Mouse (Mus musculus) ES-E14 (cell line): Measurements from ENCODE around the gene Col4a1. TPM values are rescaled to one million over a fixed set of nuclear protein-coding genes. Genes with fewer than 3 reads are reported as not detected.

ENCODE experiments used
- DNase-seq: peaks from one replicate; pipeline ENCODE4 v3.0.0-alpha.2; 2013; ENCODE audit warnings: low read depth, low spot score
- H3K27ac ChIP-seq: 2 replicates; pipeline ENCODE4 v1.5.1; 2012; ENCODE audit warnings: low read depth, mild to moderate bottlenecking, low read length, moderate library complexity, mixed read lengths; ENCODE audit not compliant: poor library complexity, insufficient read depth, severe bottlenecking
- H3K36me3 ChIP-seq: 2 replicates; pipeline ENCODE4 v1.6.1; 2012; ENCODE audit warnings: mild to moderate bottlenecking, low read length, moderate library complexity, mixed read lengths; ENCODE audit not compliant: control insufficient read depth, poor library complexity, insufficient read depth, severe bottlenecking
- H3K4me1 ChIP-seq, 2 experiments: fragments of 150-350 bp in 1 of 2; sonication (generic) in 1 of 2; 2 replicates each; pipeline ENCODE4 v1.6.1; 2012; ENCODE audit warnings: low read length in 2 of 2, mild to moderate bottlenecking in 1 of 2, mixed read lengths in 1 of 2; ENCODE audit not compliant: control insufficient read depth in 2 of 2, insufficient read depth in 2 of 2, poor library complexity in 1 of 2
- H3K4me3 ChIP-seq, 2 experiments: fragments of 150-350 bp in 1 of 2; sonication (generic) in 1 of 2; 2 replicates each; pipeline ENCODE4 v1.5.1; 2012; ENCODE audit warnings: low read length in 2 of 2, low read depth in 1 of 2, mild to moderate bottlenecking in 1 of 2, mixed read lengths in 1 of 2; ENCODE audit not compliant: insufficient read depth in 1 of 2, poor library complexity in 1 of 2, severe bottlenecking in 1 of 2
- H3K9ac ChIP-seq: 2 replicates; pipeline ENCODE4 v1.6.1; 2012; ENCODE audit warnings: low read depth, mild to moderate bottlenecking, low read length, mixed read lengths; ENCODE audit not compliant: poor library complexity, insufficient read depth, severe bottlenecking
- H3K9me3 ChIP-seq: fragments of 150-350 bp; sonication (generic); 2 replicates; pipeline ENCODE4 v1.6.1; 2012; ENCODE audit warnings: low read depth, mild to moderate bottlenecking, low read length; ENCODE audit not compliant: control insufficient read depth, insufficient read depth
- CHD2 ChIP-seq: IDR thresholded peaks from 2 replicates; pipeline ENCODE4 v1.6.1; 2014; ENCODE audit warnings: mild to moderate bottlenecking, low read depth, low read length, inconsistent platforms
- HCFC1 ChIP-seq: IDR thresholded peaks from 2 replicates; pipeline ENCODE4 v1.6.1; 2012; ENCODE audit warnings: low read length, inconsistent platforms, borderline replicate concordance; ENCODE audit not compliant: insufficient read depth
- MAFK ChIP-seq: IDR thresholded peaks from 2 replicates; pipeline ENCODE4 v1.6.1; 2014; ENCODE audit warnings: mild to moderate bottlenecking, low read depth, low read length, inconsistent platforms; ENCODE audit not compliant: insufficient read depth
- ZC3H11A ChIP-seq: IDR thresholded peaks from 2 replicates; pipeline ENCODE4 v1.6.1; 2012; ENCODE audit warnings: low read depth, mild to moderate bottlenecking, inconsistent platforms, low read length, borderline replicate concordance
- ZNF384 ChIP-seq: IDR thresholded peaks from 2 replicates; pipeline ENCODE4 v1.6.1; 2012; ENCODE audit warnings: low read depth, low read length, inconsistent platforms
- in situ Hi-C, 2 experiments: fragments of 600-800 bp; cut with MboI; formaldehyde crosslinking; loops; one replicate each; pipeline ENCODE4 v1.15.1; 2025; ENCODE audit warnings: low sequenced_read_pairs in 2 of 2, inconsistent platforms in 1 of 2; ENCODE audit not compliant: unreplicated experiment in 2 of 2
- total RNA-seq: library from RNA; depleted of rRNA; stranded (reverse); fragments of 300-350 nt; gene quantifications from 2 replicates; pipeline ENCODE4 v1.2.3, GENCODE M21; 2012

Col4a1 gene
- total RNA-seq, 1 experiment: 198 TPM

DNA sequence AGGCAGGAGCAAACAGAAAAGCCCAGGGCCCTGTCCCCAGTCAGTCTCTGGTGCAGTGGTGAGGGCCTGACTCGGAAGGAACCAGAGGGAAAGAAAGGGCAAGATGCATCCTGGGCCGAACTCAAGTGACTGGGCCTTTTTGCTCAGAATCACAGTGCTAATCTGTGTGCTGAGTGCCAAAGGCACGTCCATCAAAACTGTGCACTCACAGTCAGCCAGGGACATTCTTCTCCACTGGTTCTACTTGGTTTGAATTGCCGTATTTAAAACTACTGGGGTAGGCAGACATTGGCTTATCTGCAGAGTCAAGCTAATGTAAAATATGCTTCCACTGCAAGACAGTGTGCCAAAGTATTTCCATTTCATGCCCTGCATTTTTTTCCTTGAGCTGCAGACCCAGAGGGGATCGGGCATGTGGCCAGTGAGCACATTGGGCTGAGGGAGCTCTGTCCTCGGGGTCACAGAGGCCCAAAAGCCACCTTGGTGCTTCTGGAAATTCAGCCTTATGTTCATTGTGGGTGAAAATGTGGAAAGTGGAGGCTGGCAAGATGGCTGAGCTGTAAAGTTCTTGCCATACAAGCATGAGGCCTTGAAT lies 12.3 kb upstream of the Col4a1 start:
- no peak overlapping the region for H3K27ac ChIP-seq
- in situ Hi-C loops: loop anchor here (25.0 kb wide), 1 partner anchor 1062 kb away; the partner anchor contains the start of gene Sox1 (in 2 of the 2)

DNA sequence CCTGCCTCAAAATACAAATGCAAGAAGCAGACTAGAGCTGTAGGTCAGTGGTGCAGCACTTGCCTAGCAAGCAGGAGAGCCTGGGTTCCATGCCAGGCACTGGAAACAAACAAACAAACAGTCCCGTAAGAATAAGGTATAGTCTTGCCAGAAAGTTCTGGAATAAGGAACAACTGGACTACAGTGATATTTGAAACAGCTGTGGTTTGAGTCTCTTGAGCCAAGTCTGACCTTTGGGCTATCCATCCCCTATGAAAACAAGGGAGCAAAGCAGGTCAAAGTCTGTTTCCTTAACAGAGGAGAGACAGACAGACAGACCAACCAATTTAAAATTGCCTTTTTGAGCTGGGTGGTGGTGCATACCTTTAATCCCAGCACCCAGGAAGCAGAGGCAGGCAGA lies 11.1 kb upstream of the Col4a1 start:
- in situ Hi-C loops: loop anchor here (25.0 kb wide), 1 partner anchor 1064 kb away; the partner anchor contains the start of gene Sox1 (in 2 of the 2)
- Histone ChIP-seq H3K27ac (no peak overlapping the region), H3K36me3 (no peaks in the 10 kb centered on the region), H3K4me1 (no peaks in the 10 kb centered on the region), H3K9ac (no peak overlapping the region), H3K4me3 (no peak overlapping the region), H3K9me3 (no peaks in the 10 kb centered on the region)
- DNase-seq: no peak
- TF ChIP-seq CHD2 (no peak), HCFC1 (no peak), ZNF384 (no peak), MAFK (no peak), ZC3H11A (no peak)

More for the DNA sequence above, 12.3 kb upstream of the Col4a1 start:
- H3K9ac ChIP-seq: no peak overlapping the region
- DNase-seq: no peak
- H3K36me3 ChIP-seq: no peaks in the 10 kb centered on the region
- no peak overlapping the region for H3K4me3 ChIP-seq
- no peaks in the 10 kb centered on the region for H3K4me1 ChIP-seq
- TF ChIP-seq CHD2: no peak
- no peak for TF ChIP-seq MAFK
- TF ChIP-seq ZNF384: no peak
- TF ChIP-seq HCFC1: no peak
- TF ChIP-seq ZC3H11A: no peak
- no peaks in the 10 kb centered on the region for H3K9me3 ChIP-seq

DNA sequence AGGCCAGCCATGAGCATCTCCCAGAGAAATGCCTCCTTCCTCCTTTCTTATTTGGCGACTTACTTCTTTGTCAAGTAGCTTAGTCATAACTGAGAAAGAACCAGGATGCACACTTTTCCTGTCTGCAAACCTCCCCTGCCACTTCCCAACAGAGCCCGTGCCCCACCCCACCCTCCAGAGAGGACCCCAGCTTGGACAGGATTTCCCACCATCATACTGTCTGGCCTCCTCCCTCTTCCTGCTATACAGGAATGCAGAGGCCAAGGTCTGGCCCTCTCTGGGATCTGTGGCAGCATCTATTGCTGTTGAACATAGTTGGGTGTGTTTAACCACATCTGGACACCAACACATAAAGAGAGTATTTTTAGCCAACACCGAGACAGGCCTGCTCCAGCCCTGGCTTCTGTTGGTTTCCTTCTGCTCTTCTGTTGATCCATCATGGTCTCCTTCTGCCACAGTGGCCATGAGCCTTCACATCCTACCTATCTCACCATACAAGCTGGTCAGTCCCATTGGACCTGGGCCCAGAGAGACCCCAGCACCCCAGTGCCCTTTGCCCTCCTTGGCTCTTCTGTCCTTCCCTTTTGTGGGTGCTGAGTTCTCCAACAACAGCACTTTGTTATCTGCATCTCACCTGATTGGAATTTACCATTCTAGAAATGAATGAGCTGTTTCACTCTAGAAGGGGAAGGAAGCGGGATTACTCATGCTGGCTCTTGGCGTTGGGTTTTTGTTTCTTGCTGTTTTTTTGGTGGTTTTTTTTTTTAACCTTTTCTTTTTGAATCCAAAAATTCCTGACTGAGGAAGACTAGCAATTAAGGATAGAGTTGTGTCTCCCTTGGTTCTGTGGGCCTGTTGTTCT lies 10.3 kb upstream of the Col4a1 start:
- Histone ChIP-seq H3K9me3 (no peaks in the 10 kb centered on the region), H3K27ac (no peak overlapping the region), H3K9ac (no peak overlapping the region), H3K36me3 (no peaks in the 10 kb centered on the region), H3K4me3 (no peak overlapping the region), H3K4me1 (no peaks in the 10 kb centered on the region)
- in situ Hi-C loops: loop anchor here (25.0 kb wide), 1 partner anchor 1064 kb away; the partner anchor contains the start of gene Sox1 (in 2 of the 2)
- no peak for DNase-seq
- TF ChIP-seq ZNF384 (no peak), ZC3H11A (no peak), MAFK (no peak)

DNA sequence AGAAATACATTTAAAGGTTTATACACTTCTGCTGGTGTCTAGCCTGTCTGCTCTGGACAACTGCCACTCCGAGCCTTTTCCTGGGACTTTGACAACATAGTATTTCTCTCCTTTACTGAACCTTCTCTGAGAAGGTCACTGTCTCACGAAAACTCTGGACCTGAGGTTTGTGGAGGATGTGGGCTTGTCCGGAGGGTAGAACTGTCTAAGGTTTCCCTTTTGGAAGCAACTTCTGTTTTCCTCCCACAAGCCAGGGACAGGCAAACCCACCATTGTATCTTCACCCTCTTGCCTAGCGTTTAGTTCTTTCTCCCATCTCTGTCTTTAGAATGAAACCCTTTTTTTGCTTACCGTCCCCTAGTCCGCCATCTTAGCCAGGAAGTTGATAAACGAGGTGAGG lies 9.2 kb upstream of the Col4a1 start:
- H3K4me1 ChIP-seq: no peaks in the 10 kb centered on the region
- no peak overlapping the region for H3K27ac ChIP-seq
- DNase-seq: no peak
- in situ Hi-C loops: loop anchor here (25.0 kb wide), 1 partner anchor 1065 kb away; the partner anchor contains the start of gene Sox1 (in 2 of the 2)
- no peak overlapping the region for H3K4me3 ChIP-seq
- TF ChIP-seq CHD2: no peak
- TF ChIP-seq MAFK: no peak
- no peak for TF ChIP-seq ZC3H11A
- TF ChIP-seq ZNF384: no peak
- TF ChIP-seq HCFC1: no peak
- no peak overlapping the region for H3K9ac ChIP-seq
- H3K36me3 ChIP-seq: no peaks in the 10 kb centered on the region
- H3K9me3 ChIP-seq: no peaks in the 10 kb centered on the region
